Mouse (Mus musculus) stomach, embryonic 16.5 days (tissue): ENCODE data around the gene Fgf14. TPM values are rescaled to one million over a fixed set of nuclear protein-coding genes. Genes with fewer than 3 reads are reported as not detected.

Source experiments
- ATAC-seq: fragments of 200-750 bp; cut with Nextera tagmentation; 2 replicates; pipeline ENCODE4 v1.8.0; 2017; ENCODE audit warnings: moderate number of reproducible peaks, moderate TSS enrichment; ENCODE audit not compliant: insufficient read depth, low FRiP score
- H3K27ac ChIP-seq: fragments of 300-500 bp; sonication (generic); 2 replicates; pipeline ENCODE4 v1.5.1; 2014; ENCODE audit warnings: low read length
- H3K27me3 ChIP-seq: fragments of 300-500 bp; sonication (generic); 2 replicates; pipeline ENCODE4 v1.6.1; 2014; ENCODE audit warnings: low read length, control low read depth, mixed read lengths; ENCODE audit not compliant: control insufficient read depth, insufficient read depth
- H3K36me3 ChIP-seq: fragments of 300-500 bp; sonication (generic); 2 replicates; pipeline ENCODE4 v1.6.1; 2014; ENCODE audit warnings: low read length; ENCODE audit not compliant: control insufficient read depth, insufficient read depth
- H3K4me1 ChIP-seq: fragments of 300-500 bp; sonication (generic); 2 replicates; pipeline ENCODE4 v1.6.1; 2014; ENCODE audit warnings: low read length, control low read depth, mixed read lengths; ENCODE audit not compliant: control insufficient read depth, insufficient read depth
- H3K4me2 ChIP-seq: fragments of 300-500 bp; sonication (generic); 2 replicates; pipeline ENCODE4 v1.6.1; 2014; ENCODE audit warnings: low read depth, low read length, mixed read lengths
- H3K4me3 ChIP-seq: fragments of 300-500 bp; sonication (generic); replicated peaks from 2 replicates; pipeline ENCODE4 v1.5.1; 2014; ENCODE audit warnings: mild to moderate bottlenecking, low read length
- H3K9ac ChIP-seq: fragments of 300-500 bp; sonication (generic); 2 replicates; pipeline ENCODE4 v1.6.1; 2014; ENCODE audit warnings: low read length
- H3K9me3 ChIP-seq: fragments of 300-500 bp; sonication (generic); replicated peaks from 2 replicates; pipeline ENCODE4 v1.6.1; 2016; ENCODE audit warnings: low read length, control low read depth; ENCODE audit not compliant: control insufficient read depth
- WGBS: fragments of 180-500 bp; shearing (Covaris S2); extraction: QIAGEN DNeasy Blood & Tissue Kit; methylation state at CpG from one replicate; pipeline ENCODE4 v1.1.7; 2014; 5-methylcytosine and 5-hydroxymethylcytosine counted together
- polyA plus RNA-seq: library from polyadenylated mRNA; unstranded; fragments of >200 nt; fragmentation: Nextera tagmentation; extraction: Ambion mirVana; gene quantifications from 2 replicates; pipeline ENCODE4 v1.2.1, GENCODE M21; 2015

Fgf14 gene
- polyA plus RNA-seq, 1 experiment from 2014 or later = 2.6 TPM

DNA sequence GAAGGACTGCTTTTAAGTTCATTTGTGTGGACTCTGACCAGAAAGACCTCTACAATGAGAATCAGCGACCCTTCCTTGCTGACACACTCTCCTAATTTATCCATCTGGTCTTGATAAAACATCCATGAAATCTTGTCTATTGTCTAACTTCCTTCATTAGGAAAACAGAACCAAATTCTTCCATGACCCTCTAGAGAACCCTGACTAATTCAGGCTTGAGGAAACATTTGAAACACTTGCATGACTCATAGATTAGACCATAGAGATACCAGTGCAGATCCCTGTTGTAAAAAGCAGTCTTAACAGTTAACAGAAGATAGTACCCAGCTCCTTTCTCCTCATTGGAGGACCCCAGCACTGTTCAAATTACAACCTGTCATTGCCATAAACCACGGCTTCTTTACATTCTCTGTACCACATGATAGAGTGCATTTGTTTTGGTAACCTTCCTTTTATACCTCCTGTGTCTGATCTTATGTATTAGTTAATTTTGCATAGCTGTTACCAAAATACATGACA lies 412.3 kb downstream of the Fgf14 start:
- Histone ChIP-seq H3K4me2 (no peak overlapping the region), H3K27me3 (no peaks in the 10 kb centered on the region), H3K36me3 (no peaks in the 10 kb centered on the region), H3K4me1 (no peaks in the 10 kb centered on the region), H3K9ac (no peak overlapping the region), H3K4me3 (no peak overlapping the region), H3K27ac (no peak overlapping the region), H3K9me3 (no peaks in the 10 kb centered on the region)
- 43% methylated on average over 2 of the region's 2 CpGs for WGBS
- no peak for ATAC-seq

- Histone ChIP-seq H3K9ac (no peak overlapping the region), H3K27ac (no peak overlapping the region), H3K9me3 (no peaks in the 10 kb centered on the region), H3K4me3 (no peak overlapping the region), H3K27me3 (no peaks in the 10 kb centered on the region), H3K4me1 (no peaks in the 10 kb centered on the region), H3K36me3 (no peaks in the 10 kb centered on the region), H3K4me2 (no peak overlapping the region)
- no peak for ATAC-seq
Observed at GRCm38 (mm10) chr14:124263199-124263598, 413.7 kb downstream of the Fgf14 start.

- Histone ChIP-seq H3K9me3 (no peaks in the 10 kb centered on the region), H3K27me3 (no peaks in the 10 kb centered on the region), H3K27ac (no peak overlapping the region), H3K9ac (no peak overlapping the region), H3K4me1 (no peaks in the 10 kb centered on the region), H3K36me3 (no peaks in the 10 kb centered on the region), H3K4me2 (no peak overlapping the region), H3K4me3 (no peak overlapping the region)
- ATAC-seq = no peak
- WGBS = 58% methylated on average over 1 of the region's 1 CpGs
Observed at GRCm38 (mm10) chr14:124247517-124247916, 429.4 kb downstream of the Fgf14 start.

GRCm38 (mm10) chr14:124223445-124223844 lies 453.5 kb downstream of the Fgf14 start:
- 59% methylated on average over 2 of the region's 2 CpGs for WGBS

DNA sequence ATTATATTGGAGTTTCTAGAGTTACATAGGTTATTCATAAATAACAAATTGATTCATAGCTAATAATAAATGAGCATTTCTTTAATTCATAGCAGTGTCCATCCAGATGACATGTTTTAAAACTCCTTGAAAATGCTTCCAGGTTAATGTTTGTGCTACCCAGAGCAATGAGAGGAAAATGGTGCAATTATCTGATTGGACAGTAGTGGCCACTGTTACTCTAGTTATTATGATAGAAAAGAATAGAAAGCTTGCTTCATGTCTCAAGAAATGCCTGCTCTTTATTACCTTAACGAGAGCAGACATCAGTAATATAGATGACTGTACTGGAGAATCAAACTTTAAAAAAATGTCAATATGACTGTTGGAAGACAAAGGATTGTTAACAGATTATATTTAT lies 454.5 kb downstream of the Fgf14 start:
- H3K4me3 ChIP-seq = no peak overlapping the region
- no peak overlapping the region for H3K27ac ChIP-seq
- no peaks in the 10 kb centered on the region for H3K36me3 ChIP-seq
- no peak overlapping the region for H3K4me2 ChIP-seq
- no peak for ATAC-seq
- H3K4me1 ChIP-seq = no peaks in the 10 kb centered on the region
- no peak overlapping the region for H3K9ac ChIP-seq
- H3K27me3 ChIP-seq = no peaks in the 10 kb centered on the region
- H3K9me3 ChIP-seq = no peaks in the 10 kb centered on the region
- WGBS = 18% methylated on average over 1 of the region's 1 CpGs

More at GRCm38 (mm10) chr14:124223445-124223844, 453.5 kb downstream of the Fgf14 start:
- Histone ChIP-seq H3K4me2 (no peak overlapping the region), H3K27ac (no peak overlapping the region), H3K36me3 (no peaks in the 10 kb centered on the region), H3K4me1 (no peaks in the 10 kb centered on the region), H3K4me3 (no peak overlapping the region), H3K9me3 (no peaks in the 10 kb centered on the region), H3K9ac (no peak overlapping the region), H3K27me3 (no peaks in the 10 kb centered on the region)
- ATAC-seq = no peak

- H3K27me3 ChIP-seq = no peaks in the 10 kb centered on the region
- no peaks in the 10 kb centered on the region for H3K9me3 ChIP-seq
- H3K36me3 ChIP-seq = no peaks in the 10 kb centered on the region
- no peak overlapping the region for H3K27ac ChIP-seq
- H3K4me3 ChIP-seq = no peak overlapping the region
- no peak overlapping the region for H3K4me2 ChIP-seq
- no peaks in the 10 kb centered on the region for H3K4me1 ChIP-seq
- no peak overlapping the region for H3K9ac ChIP-seq
- WGBS = 61% methylated on average over 2 of the region's 2 CpGs
- ATAC-seq = no peak
Observed at GRCm38 (mm10) chr14:124220979-124221378, 455.9 kb downstream of the Fgf14 start.

DNA sequence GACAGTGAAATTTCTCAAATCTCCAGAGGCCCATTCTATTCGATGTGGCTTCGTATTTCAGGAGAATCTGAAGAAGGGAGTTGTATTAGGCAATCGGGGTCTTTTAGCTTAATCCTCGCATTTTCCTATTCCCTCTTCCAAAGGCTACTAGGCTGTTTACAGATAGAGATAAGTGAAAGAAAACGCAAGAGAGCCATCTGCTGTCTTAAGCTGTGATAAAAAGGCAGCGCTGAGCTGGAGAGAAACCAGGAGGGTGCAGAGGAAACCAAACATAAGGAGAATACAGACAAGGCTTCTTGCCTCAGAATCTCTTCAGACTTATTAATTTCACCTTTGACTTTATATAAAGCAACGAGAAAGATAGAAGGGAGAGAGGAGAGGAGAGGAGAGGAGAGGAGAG lies 481.1 kb downstream of the Fgf14 start:
- H3K36me3 ChIP-seq = no peaks in the 10 kb centered on the region
- peaks cover 4% of the 10 kb centered on the region for H3K27me3 ChIP-seq
- no peak overlapping the region for H3K4me3 ChIP-seq
- no peaks in the 10 kb centered on the region for H3K9me3 ChIP-seq
- no peaks in the 10 kb centered on the region for H3K4me1 ChIP-seq
- H3K9ac ChIP-seq = no peak overlapping the region
- H3K4me2 ChIP-seq = no peak overlapping the region
- no peak for ATAC-seq
- H3K27ac ChIP-seq = no peak overlapping the region
- 16% methylated on average over 7 of the region's 7 CpGs for WGBS

DNA sequence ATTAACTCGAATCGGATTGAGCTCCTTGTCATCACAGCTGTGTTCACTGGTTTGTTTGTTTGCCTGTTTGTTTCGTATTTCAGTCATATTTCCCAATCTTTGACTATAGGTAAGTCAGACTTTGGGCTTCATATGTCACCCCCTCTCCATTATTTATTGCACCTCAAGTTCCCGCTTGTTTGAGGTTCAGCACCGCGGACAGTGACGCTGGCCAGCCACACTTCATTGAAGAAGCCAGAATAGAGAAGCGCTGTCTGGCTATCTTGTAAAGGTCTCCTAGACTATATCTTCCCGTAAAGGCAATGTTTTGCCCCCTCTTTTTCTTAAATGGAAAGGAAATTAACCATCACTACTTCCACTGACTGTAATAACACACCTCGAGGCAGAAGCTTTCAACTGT lies 481.6 kb downstream of the Fgf14 start:
- H3K4me3 ChIP-seq = no peak overlapping the region
- H3K4me1 ChIP-seq = no peaks in the 10 kb centered on the region
- H3K27ac ChIP-seq = no peak overlapping the region
- no peak overlapping the region for H3K9ac ChIP-seq
- no peak overlapping the region for H3K4me2 ChIP-seq
- no peaks in the 10 kb centered on the region for H3K9me3 ChIP-seq
- H3K27me3 ChIP-seq = peaks cover 4% of the 10 kb centered on the region
- WGBS = 22% methylated on average over 10 of the region's 10 CpGs
- ATAC-seq = no peak
- no peaks in the 10 kb centered on the region for H3K36me3 ChIP-seq

DNA sequence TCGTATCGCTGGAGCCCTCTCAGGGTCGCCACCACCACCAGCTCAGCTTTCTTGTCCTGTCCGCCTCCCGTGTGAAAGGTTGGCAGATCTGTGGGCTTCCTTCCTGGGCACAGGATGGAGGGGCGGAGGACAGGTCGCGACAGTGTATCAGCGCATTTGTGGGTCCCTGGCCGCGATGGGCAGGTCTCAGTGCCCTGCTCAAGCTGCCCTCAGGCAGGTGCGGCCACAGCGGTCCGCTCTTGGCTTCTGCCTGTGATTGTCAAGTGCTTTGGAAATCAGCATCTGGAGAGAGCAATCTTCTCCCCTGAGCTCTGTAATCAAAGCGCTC lies 484.1 kb downstream of the Fgf14 start:
- H3K4me1 ChIP-seq = no peaks in the 10 kb centered on the region
- WGBS = 7% methylated on average over 15 of the region's 15 CpGs
- H3K9ac ChIP-seq = no peak overlapping the region

More for the DNA sequence above, 484.1 kb downstream of the Fgf14 start:
- Histone ChIP-seq H3K9me3 (no peaks in the 10 kb centered on the region), H3K36me3 (no peaks in the 10 kb centered on the region), H3K4me3 (peak overlapping the region; percentile 31; the same call in 1 of the 2 replicates), H3K4me2 (peak overlapping the region; percentile 50), H3K27ac (no peak overlapping the region), H3K27me3 (peaks cover 4% of the 10 kb centered on the region)
- no peak for ATAC-seq
